Mouse (Mus musculus) E14TG2a.4 (cell line): ENCODE data around the gene Krtap26-1.

Source experiments
- CTCF ChIP-seq: conservative IDR thresholded peaks from 2 replicates; pipeline ENCODE4 v1.5.1; 2014; ENCODE audit warnings: low read length
- NANOG ChIP-seq: IDR thresholded peaks from 2 replicates; pipeline ENCODE4 v1.6.1; 2014; ENCODE audit warnings: borderline replicate concordance, low read length, mixed read lengths
- POU5F1 ChIP-seq: IDR thresholded peaks from 2 replicates; pipeline ENCODE4 v1.6.1; 2014; ENCODE audit warnings: low read length, borderline replicate concordance

- TF ChIP-seq POU5F1 (no peak), CTCF (no peak), NANOG (no peak)
These were observed 20.0 kb downstream of the Krtap26-1 start, which contains the start of gene 2310079G19Rik for GRCm38 (mm10) chr16:88627566-88627965.
